Mouse (Mus musculus) heart, adult 2 months (tissue): ENCODE results near the gene Krtcap2.

ENCODE experiments used
- CTCF ChIP-seq: fragments of 200-600 bp; IDR thresholded peaks from 2 replicates; pipeline ENCODE4 v1.8.1; 2022; ENCODE audit warnings: antibody characterized with exemption, mild to moderate bottlenecking, moderate library complexity
- EP300 ChIP-seq: fragments of 200-500 bp; IDR thresholded peaks from 2 replicates; pipeline ENCODE4 v1.6.1; 2011; ENCODE audit warnings: low read depth, low read length, control low read depth; ENCODE audit not compliant: insufficient read depth
- POLR2A ChIP-seq: fragments of 200-500 bp; IDR thresholded peaks from 2 replicates; pipeline ENCODE4 v1.6.1; 2011; ENCODE audit warnings: mild to moderate bottlenecking, low read depth, low read length, control low read depth; ENCODE audit not compliant: insufficient read depth

DNA sequence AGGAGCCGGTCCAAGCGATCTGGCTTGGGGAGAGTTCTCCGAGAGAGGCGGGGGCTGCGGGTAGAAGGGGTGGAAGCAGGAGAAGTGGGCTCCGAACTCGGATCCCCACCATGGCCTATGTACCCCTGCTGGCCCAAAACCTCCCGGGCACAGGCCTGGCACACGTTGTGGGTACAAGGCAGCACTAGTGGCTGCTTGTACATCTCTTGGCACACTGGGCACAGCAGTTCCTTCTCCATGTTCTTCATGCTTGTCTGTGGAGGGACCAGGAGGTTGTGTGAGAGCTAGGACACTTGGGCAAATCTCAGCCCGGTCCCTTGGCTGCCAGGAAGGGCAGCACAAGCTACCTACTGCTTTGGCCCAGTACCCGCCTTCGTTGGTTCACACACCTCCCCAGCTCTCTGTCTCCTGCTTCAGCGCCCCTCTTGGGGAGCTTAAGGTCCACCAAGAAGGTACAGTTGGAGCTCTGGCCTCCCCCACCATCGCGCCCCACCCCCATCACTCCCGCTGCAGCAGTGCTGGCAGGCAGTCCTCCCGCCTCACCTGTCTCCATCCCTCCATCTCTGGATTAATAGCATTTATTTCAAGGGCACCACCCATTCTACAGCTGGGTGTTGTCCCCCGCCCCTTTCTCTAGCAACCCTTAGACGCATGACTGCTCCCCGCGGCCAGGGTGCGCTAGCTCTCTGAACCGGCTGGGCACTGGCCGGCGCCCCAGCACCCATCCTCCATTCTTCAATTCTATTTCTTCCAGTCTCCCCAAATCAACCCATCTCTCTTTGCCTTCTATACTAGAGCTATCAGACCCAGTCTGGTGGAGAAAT, 1.4 kb upstream of the Krtcap2 start:
- TF ChIP-seq CTCF (peak; percentile 51), POLR2A (no peak), EP300 (no peak)
